Mouse (Mus musculus): ENCODE data around the gene Hoxa5. TPM values are rescaled to one million over a fixed set of nuclear protein-coding genes. Genes with fewer than 3 reads are reported as not detected.

The Hoxa5 gene
- polyA plus RNA-seq, 1 experiment from 2014 or later = 48.7 TPM

GRCm38 (mm10) chr6:52246916-52247315, 42.5 kb upstream of the Hoxa5 start:
- Histone ChIP-seq H3K4me1 (peaks cover 12% of the 10 kb centered on the region; the same call in 1 of the 2 replicates), H3K36me3 (no peaks in the 10 kb centered on the region), H3K27me3 (peaks cover 99% of the 10 kb centered on the region), H3K4me2 (no peak overlapping the region), H3K9me3 (no peaks in the 10 kb centered on the region), H3K9ac (no peak overlapping the region), H3K4me3 (no peak overlapping the region), H3K27ac (no peak overlapping the region)
- no peak for ATAC-seq (ENCODE audit: borderline replicate concordance, extremely low read depth, low FRiP score, low TSS enrichment)
- WGBS = 2% methylated on average over 3 of the region's 3 CpGs

DNA sequence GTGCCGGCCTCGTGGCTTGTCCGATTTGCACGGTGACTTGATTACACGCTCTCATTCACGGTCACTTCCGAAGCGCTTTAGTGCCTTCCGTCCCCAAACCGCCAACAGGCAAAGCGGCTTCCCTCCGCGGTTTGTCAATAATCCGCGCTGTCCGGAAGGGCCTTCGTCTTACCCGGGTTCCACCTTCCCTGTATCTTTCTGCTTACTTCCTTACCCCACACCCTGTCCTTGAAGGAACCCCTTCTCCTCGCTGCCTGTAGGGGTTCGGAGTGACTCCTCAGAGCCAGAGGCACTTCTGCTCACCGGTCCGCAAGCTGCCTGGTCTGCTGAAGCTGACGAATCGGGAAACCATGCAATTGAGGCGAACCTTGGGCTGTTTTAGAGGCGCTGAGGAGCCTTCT, 42.0 kb upstream of the Hoxa5 start:
- Histone ChIP-seq H3K4me3 (no peak overlapping the region), H3K36me3 (no peaks in the 10 kb centered on the region), H3K27ac (no peak overlapping the region), H3K27me3 (peaks cover 99% of the 10 kb centered on the region), H3K4me2 (no peak overlapping the region), H3K4me1 (peaks cover 12% of the 10 kb centered on the region; the same call in 1 of the 2 replicates), H3K9ac (no peak overlapping the region), H3K9me3 (no peaks in the 10 kb centered on the region)
- 2% methylated on average over 26 of the region's 26 CpGs for WGBS
- ATAC-seq (ENCODE audit: borderline replicate concordance, extremely low read depth, low FRiP score, low TSS enrichment) = no peak

DNA sequence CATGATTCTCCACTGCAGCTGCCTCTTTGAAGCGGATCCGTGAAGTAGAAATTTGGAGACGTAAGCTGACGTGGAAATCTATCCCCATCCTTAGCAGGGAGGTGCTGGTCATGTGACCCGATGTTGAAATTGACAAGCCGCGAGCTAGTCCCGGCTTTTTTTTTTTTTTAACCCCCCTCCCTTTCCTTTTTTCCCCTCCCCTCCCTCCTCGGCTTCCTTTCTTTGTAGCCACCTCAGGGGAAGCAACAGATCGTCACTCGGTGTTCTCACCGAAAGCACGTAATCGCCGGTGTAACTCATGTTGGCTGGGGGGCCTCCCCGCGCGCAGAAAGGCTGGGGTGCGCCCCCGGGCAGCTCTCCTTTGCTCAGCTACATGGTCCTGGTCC, 41.4 kb upstream of the Hoxa5 start, which contains the start of gene Hoxa11:
Gene Hoxa11, minus strand, starts transcription at position 54 of the 386 bp plus-strand sequence.
- WGBS = 1% methylated on average over 20 of the region's 20 CpGs
- Histone ChIP-seq H3K27ac (no peak within 1 kb of the TSS), H3K9me3 (no peaks in the 10 kb centered on the region), H3K4me3 (peak within 1 kb of the TSS; percentile 8; the same call in 1 of the 2 replicates), H3K9ac (no peak within 1 kb of the TSS), H3K4me1 (peaks cover 12% of the 10 kb centered on the region; the same call in 1 of the 2 replicates), H3K36me3 (no peaks in the 10 kb centered on the region), H3K4me2 (no peak within 1 kb of the TSS; the same call in 1 of the 2 replicates), H3K27me3 (peaks cover 99% of the 10 kb centered on the region)
- no peak for ATAC-seq (ENCODE audit: borderline replicate concordance, extremely low read depth, low FRiP score, low TSS enrichment)

GRCm38 (mm10) chr6:52245040-52245756, 40.8 kb upstream of the Hoxa5 start:
- H3K9ac ChIP-seq = no peak overlapping the region
- ATAC-seq (ENCODE audit: borderline replicate concordance, extremely low read depth, low FRiP score, low TSS enrichment) = no peak
- WGBS = under 1% methylated on average over 71 of the region's 71 CpGs
- no peaks in the 10 kb centered on the region for H3K36me3 ChIP-seq
- no peaks in the 10 kb centered on the region for H3K9me3 ChIP-seq
- H3K27me3 ChIP-seq = peaks cover 100% of the 10 kb centered on the region
- H3K4me1 ChIP-seq = peaks cover 13% of the 10 kb centered on the region
- no peak overlapping the region for H3K4me2 ChIP-seq
- peak overlapping the region; percentile 8; the same call in 1 of the 2 replicates for H3K4me3 ChIP-seq
- no peak overlapping the region for H3K27ac ChIP-seq

- Histone ChIP-seq H3K9ac (no peak overlapping the region), H3K4me2 (no peak overlapping the region), H3K36me3 (no peaks in the 10 kb centered on the region), H3K27me3 (peaks cover 100% of the 10 kb centered on the region), H3K27ac (no peak overlapping the region), H3K9me3 (no peaks in the 10 kb centered on the region), H3K4me3 (no peak overlapping the region; the same call in 1 of the 2 replicates), H3K4me1 (peaks cover 15% of the 10 kb centered on the region)
- 2% methylated on average over 23 of the region's 23 CpGs for WGBS
- no peak for ATAC-seq (ENCODE audit: borderline replicate concordance, extremely low read depth, low FRiP score, low TSS enrichment)
These were observed 40.2 kb upstream of the Hoxa5 start for GRCm38 (mm10) chr6:52244471-52245039.

- no peak overlapping the region for H3K9ac ChIP-seq
- no peak for ATAC-seq (ENCODE audit: borderline replicate concordance, extremely low read depth, low FRiP score, low TSS enrichment)
- no peaks in the 10 kb centered on the region for H3K36me3 ChIP-seq
- peaks cover 99% of the 10 kb centered on the region for H3K27me3 ChIP-seq
- no peaks in the 10 kb centered on the region for H3K9me3 ChIP-seq
- H3K27ac ChIP-seq = no peak overlapping the region
- peaks cover 11% of the 10 kb centered on the region for H3K4me1 ChIP-seq
- WGBS = 4% methylated on average over 12 of the region's 12 CpGs
- H3K4me2 ChIP-seq = no peak overlapping the region
- no peak overlapping the region for H3K4me3 ChIP-seq
These were observed 39.3 kb upstream of the Hoxa5 start for GRCm38 (mm10) chr6:52243681-52244121.

DNA sequence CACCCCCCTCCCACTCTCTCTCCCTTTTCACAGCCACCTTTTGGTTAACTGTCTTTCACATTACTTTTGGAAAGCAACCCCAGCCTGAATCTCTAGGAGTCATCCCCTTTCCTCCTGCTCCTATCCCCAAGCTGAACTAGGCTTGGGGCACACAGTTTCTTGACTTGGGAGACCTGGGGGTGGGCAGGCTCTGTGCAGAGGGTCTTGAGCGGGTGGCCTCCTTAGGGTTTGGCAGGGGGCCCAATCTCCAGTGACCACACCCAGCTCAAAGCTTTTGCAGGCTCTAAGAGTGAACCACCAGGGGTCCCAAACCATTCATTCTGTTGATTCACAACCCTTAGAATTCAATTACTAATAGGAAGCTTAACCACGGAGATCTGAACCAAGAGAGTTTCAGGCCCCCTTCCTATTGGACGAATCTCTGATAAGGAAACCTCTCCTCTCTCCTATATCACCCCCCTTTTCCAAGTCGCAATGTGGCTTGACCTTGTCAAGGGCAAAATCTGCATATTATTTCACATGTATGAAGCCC, 38.5 kb upstream of the Hoxa5 start:
- no peak for ATAC-seq (ENCODE audit: borderline replicate concordance, extremely low read depth, low FRiP score, low TSS enrichment)
- Histone ChIP-seq H3K4me2 (no peak overlapping the region), H3K27ac (no peak overlapping the region), H3K9ac (no peak overlapping the region), H3K4me3 (no peak overlapping the region), H3K9me3 (no peaks in the 10 kb centered on the region), H3K4me1 (peaks cover 11% of the 10 kb centered on the region), H3K27me3 (peaks cover 98% of the 10 kb centered on the region), H3K36me3 (no peaks in the 10 kb centered on the region)
- 4% methylated on average over 4 of the region's 4 CpGs for WGBS

DNA sequence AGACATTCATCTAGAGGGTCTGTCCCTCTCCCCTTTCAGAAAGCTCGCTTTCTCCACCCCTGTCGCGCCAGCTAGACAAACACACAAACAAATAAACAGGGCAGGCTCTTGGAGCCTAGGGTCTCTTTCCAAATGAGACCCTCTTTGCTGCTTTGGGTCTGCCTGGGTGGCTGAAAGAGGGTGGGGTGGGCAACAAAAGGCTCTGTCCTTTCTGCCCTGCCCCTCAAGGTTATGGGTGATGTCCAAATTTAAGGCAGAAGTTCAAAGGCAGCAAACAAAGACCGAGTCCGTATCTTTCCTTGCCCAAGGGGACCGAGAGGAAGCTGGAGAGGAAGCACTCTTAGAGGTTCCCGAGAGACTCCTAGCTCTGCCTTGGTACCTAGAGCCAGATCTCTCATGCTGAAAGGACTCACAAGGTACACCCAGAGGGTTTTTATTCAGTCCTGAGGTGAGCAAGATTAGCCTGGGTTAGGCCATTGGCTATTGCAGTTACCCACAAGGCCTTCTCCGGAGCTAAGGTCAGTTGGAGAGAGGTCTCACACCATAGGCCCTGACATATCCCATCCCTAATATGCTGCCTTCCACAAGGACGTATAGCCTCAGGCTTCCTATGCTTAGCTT, 36.7 kb upstream of the Hoxa5 start:
- no peak overlapping the region for H3K4me2 ChIP-seq
- H3K36me3 ChIP-seq = no peaks in the 10 kb centered on the region
- H3K27ac ChIP-seq = no peak overlapping the region
- H3K4me1 ChIP-seq = peaks cover 11% of the 10 kb centered on the region
- WGBS = 10% methylated on average over 9 of the region's 9 CpGs
- H3K9ac ChIP-seq = no peak overlapping the region
- H3K4me3 ChIP-seq = no peak overlapping the region
- ATAC-seq (ENCODE audit: borderline replicate concordance, extremely low read depth, low FRiP score, low TSS enrichment) = no peak
- peaks cover 98% of the 10 kb centered on the region for H3K27me3 ChIP-seq
- H3K9me3 ChIP-seq = no peaks in the 10 kb centered on the region

DNA sequence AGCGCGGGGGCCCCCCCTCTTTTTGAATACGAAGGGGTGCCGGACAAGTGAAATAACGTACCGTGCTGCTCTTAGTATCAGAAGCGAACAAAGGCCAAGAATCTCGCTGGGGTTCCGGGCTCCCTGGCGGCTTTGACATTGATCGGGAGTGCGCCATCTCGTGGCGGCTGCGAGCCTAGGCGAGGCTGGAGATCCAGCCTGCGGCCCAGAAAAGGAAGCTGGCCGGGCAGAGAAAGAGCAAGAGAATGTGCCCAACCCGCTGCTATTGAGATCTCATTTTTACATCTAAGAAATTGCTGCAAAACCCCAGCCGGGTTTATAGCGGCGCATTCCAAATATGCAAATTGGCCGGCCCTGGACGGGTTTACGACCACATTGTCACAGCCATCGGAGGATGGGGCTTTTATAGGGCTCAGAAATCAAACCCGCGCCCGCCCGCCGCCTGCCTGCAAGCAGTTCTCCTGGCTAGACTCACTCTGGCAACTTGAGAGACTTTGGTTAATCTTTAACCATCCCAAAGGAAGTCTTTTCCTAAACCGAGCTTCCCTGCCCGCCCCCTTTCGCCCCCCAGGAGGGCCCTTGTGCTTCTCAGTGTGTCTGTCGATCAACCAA, 36.1 kb upstream of the Hoxa5 start, which contains the start of gene Hoxa10:
Gene Hoxa10, minus strand, starts transcription at position 466 of the 612 bp plus-strand sequence.
- ATAC-seq (ENCODE audit: borderline replicate concordance, extremely low read depth, low FRiP score, low TSS enrichment) = peak; percentile 64; the same call in 1 of the 2 replicates
- Histone ChIP-seq H3K27ac (no peak within 1 kb of the TSS), H3K9me3 (no peaks in the 10 kb centered on the region), H3K4me2 (peak within 1 kb of the TSS; percentile 36), H3K4me1 (peaks cover 8% of the 10 kb centered on the region), H3K27me3 (peaks cover 98% of the 10 kb centered on the region), H3K36me3 (no peaks in the 10 kb centered on the region), H3K9ac (no peak within 1 kb of the TSS), H3K4me3 (peak within 1 kb of the TSS; percentile 19; the same call in 1 of the 2 replicates)
- 1% methylated on average over 35 of the region's 35 CpGs for WGBS

DNA sequence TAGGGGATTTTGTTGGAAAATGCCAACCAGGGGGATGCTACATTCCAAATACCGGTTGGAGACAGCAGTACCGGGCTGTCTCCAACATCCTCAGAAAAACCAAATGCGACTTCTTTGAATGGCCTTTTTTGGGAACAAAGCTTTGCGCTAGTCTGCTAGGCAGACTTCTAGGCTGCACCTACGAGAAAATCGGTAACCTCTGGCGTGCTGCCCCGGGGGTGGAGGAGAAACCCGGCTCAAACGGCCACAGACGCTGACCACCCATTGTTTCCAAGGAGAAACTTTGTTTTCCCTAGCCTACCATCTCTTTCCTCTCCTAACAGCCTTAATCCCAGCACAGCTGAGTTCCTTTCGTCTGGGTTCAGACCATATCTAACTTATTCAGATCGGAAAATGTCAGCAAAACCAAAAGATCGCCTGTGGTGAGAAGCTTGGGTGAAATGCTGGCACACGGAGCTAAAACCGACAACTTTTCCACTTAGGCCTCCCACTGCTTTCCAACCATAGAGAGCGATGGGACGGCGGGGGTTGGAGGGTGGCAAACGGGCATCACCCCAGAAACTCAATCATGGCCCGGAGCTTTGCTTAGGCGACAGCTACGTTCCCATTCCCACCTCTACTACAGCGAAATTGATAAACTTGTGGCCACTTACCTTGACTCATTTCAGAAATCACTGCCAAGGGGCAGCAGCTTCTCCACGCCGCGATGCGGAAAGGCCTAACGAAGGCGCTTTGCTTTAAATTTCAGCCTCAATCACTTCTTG, 35.4 kb upstream of the Hoxa5 start:
- Histone ChIP-seq H3K27me3 (peaks cover 98% of the 10 kb centered on the region), H3K9ac (no peak overlapping the region), H3K9me3 (no peaks in the 10 kb centered on the region), H3K4me1 (peaks cover 3% of the 10 kb centered on the region; the same call in 1 of the 2 replicates), H3K4me2 (peak overlapping the region; percentile 36), H3K36me3 (no peaks in the 10 kb centered on the region), H3K4me3 (peak overlapping the region; percentile 19; the same call in 1 of the 2 replicates), H3K27ac (no peak overlapping the region)
- WGBS = 2% methylated on average over 30 of the region's 30 CpGs
- ATAC-seq (ENCODE audit: borderline replicate concordance, extremely low read depth, low FRiP score, low TSS enrichment) = peak; percentile 12; the same call in 1 of the 2 replicates

DNA sequence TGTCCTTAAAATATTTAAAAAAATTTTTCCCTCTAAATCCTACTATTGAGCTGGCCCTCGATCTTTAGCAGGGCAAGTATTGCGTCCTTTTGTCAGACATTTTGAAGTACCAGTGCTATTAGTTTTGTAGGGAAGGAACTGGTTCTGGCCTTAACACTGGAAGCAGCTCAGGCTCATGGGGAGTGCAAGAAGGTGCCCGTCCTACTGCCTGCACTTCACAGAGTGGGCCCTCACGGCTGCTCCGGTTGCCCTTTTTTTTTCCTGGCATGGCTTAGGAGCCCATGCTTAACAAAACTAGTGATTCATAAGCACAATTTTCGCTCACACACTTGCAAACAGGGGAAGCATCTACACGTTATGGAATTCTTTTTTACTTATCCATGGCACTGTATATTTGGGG, 34.6 kb upstream of the Hoxa5 start:
- no peak overlapping the region for H3K27ac ChIP-seq

More for the DNA sequence above, 34.6 kb upstream of the Hoxa5 start:
- no peaks in the 10 kb centered on the region for H3K36me3 ChIP-seq
- H3K9ac ChIP-seq = no peak overlapping the region
- peaks cover 98% of the 10 kb centered on the region for H3K27me3 ChIP-seq
- peaks cover 10% of the 10 kb centered on the region; the same call in 1 of the 2 replicates for H3K4me1 ChIP-seq
- H3K9me3 ChIP-seq = no peaks in the 10 kb centered on the region
- whole genome bisulfite sequencing = 3% methylated on average over 7 of the region's 7 CpGs
- no peak for ATAC-seq (ENCODE audit: borderline replicate concordance, extremely low read depth, low FRiP score, low TSS enrichment)
- H3K4me3 ChIP-seq = no peak overlapping the region
- H3K4me2 ChIP-seq = no peak overlapping the region

Measured in lung, embryonic 15.5 days (tissue).